In the genomic region with DNA sequence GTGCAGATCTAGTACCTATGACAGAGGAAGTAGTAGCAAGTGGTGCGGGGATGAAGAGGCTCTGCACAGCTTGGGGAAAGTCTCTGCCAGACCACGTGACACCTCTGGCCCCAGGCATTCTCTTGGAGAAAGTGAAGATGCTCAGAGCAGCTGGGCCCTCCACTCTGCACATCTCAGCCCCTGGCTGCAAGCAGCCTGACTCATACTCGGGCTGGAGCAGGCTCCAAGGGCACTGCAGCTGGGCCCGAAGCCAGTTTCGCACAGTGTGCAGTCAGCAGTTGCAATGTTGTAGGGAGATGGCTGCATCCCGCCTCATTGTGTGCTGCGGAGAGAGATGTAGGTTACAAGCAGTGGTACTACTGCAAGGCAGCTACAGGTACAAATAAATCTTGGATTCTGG, we compare ENCODE assay signal across 18 mouse cellular contexts. TPM values are rescaled to one million over a fixed set of nuclear protein-coding genes. Genes with fewer than 3 reads are reported as not detected.
DNase-seq lines count a peak whose midpoint lies in the region; ATAC-seq and TF ChIP-seq lines count a peak whose summit lies in the region.
"Had no signal": no experiment of that assay in that cellular context is flagged by ENCODE, and none has a peak within 500 bp of the region (broad histone marks: within the 10 kb centered on the region; RNA-seq: fewer than 3 reads in every experiment).

No protein-coding gene starts in this region.

- TF ChIP-seq EP300 in CH12.LX (IDR thresholded peaks at IDR 0.05; ENCODE audit: low read length), result no peak

- dilution Hi-C loops in CH12.LX (cut with MboI; ENCODE audit: extremely low pct_ligation_motif_present, extremely low pct_unique_long_range_greater_than_20kb, low sequenced_read_pairs), result no loop called here

- H3K27ac ChIP-seq in CH12.LX (ENCODE audit: insufficient read depth, low read depth), result no peak overlapping the region
- no peak overlapping the region for H3K27ac ChIP-seq in gastrocnemius, adult 2 months
- no peak overlapping the region for H3K27ac ChIP-seq in intestine, embryonic 15.5 days
- no peak overlapping the region for H3K27ac ChIP-seq in midbrain, embryonic 16.5 days (ENCODE audit: low read length)
- H3K27ac ChIP-seq: kidney, embryonic 15.5 days; layer of hippocampus, adult 2 months; left cerebral cortex, adult 2 months; midbrain, embryonic 15.5 days; neural tube, embryonic 12.5 days had no signal

- TF ChIP-seq CTCF in CH12.LX (conservative IDR thresholded peaks at IDR 0.05 in 1 of 2, IDR thresholded peaks at IDR 0.05 in 1 of 2; ENCODE audit: low read depth in 2 of 2, low read length in 2 of 2), result no peak
- TF ChIP-seq CTCF in gastrocnemius, adult 2 months (IDR thresholded peaks at IDR 0.05), result no peak

- peaks cover 2 to 16% of the 10 kb centered on the region in 2 experiments; a peak in 2 of 4 replicates for H3K4me1 ChIP-seq in CH12.LX (ENCODE audit: control insufficient read depth in 1 of 2, insufficient read depth in 2 of 2)
- no peaks in the 10 kb centered on the region for H3K4me1 ChIP-seq in intestine, embryonic 15.5 days (replicated peaks)
- no peaks in the 10 kb centered on the region for H3K4me1 ChIP-seq in midbrain, embryonic 16.5 days (ENCODE audit: control insufficient read depth, insufficient read depth, low read length)
- H3K4me1 ChIP-seq: kidney, embryonic 15.5 days; midbrain, embryonic 15.5 days; neural tube, embryonic 12.5 days had no signal

- H3K79me2 ChIP-seq in CH12.LX (replicated peaks; ENCODE audit: control insufficient read depth, extremely low read depth, insufficient read depth, poor library complexity, severe bottlenecking), result no peaks in the 10 kb centered on the region

- H3K9me3 ChIP-seq in CH12.LX (replicated peaks; ENCODE audit: low read length), result no peaks in the 10 kb centered on the region
- H3K9me3 ChIP-seq in intestine, embryonic 15.5 days, result no peaks in the 10 kb centered on the region
- H3K9me3 ChIP-seq in midbrain, embryonic 16.5 days (replicated peaks; ENCODE audit: control insufficient read depth, low read length, poor library complexity, severe bottlenecking), result no peaks in the 10 kb centered on the region
- H3K9me3 ChIP-seq: kidney, embryonic 15.5 days; midbrain, embryonic 15.5 days; neural tube, embryonic 12.5 days had no signal

- TF ChIP-seq RAD21 in CH12.LX (IDR thresholded peaks at IDR 0.05; ENCODE audit: low read depth, low read length), result no peak

- H3K36me3 ChIP-seq in CH12.LX (replicated peaks in 1 of 2; ENCODE audit: control insufficient read depth in 1 of 2, insufficient read depth in 1 of 2, low read length in 1 of 2), result peaks cover 21 to 39% of the 10 kb centered on the region in 2 experiments
- H3K36me3 ChIP-seq in intestine, embryonic 15.5 days, result no peaks in the 10 kb centered on the region
- H3K36me3 ChIP-seq in midbrain, embryonic 16.5 days (ENCODE audit: control insufficient read depth, insufficient read depth, low read length), result no peaks in the 10 kb centered on the region
- H3K36me3 ChIP-seq: midbrain, embryonic 15.5 days; neural tube, embryonic 12.5 days had no signal

- intact Hi-C loops in heart, postnatal 10 days (cut with DNase I), result no loop called here
- intact Hi-C loops in heart, postnatal 36 days (cut with DNase I), result no loop called here
- intact Hi-C loops in gastrocnemius, adult 2 months (cut with DNase I), result no loop called here

- 84% methylated on average over 7 of the region's 7 CpGs for WGBS in intestine, embryonic 15.5 days
- WGBS in midbrain, embryonic 16.5 days, result 82% methylated on average over 7 of the region's 7 CpGs

- in situ Hi-C loops in CH12.LX (cut with MboI; ENCODE audit: low pct_ligation_motif_present, low pct_unique_long_range_greater_than_20kb, low sequenced_read_pairs), result no loop called here

- TF ChIP-seq POLR2A in CH12.LX (IDR thresholded peaks at IDR 0.05; ENCODE audit: low read depth, low read length), result no peak

- no peak overlapping the region for H3K4me3 ChIP-seq in CH12.LX (replicated peaks in 1 of 3; ENCODE audit: low read depth in 2 of 3, low read length in 2 of 3, poor library complexity in 1 of 3)
- no peak overlapping the region for H3K4me3 ChIP-seq in gastrocnemius, adult 2 months
- no peak overlapping the region for H3K4me3 ChIP-seq in intestine, embryonic 15.5 days (replicated peaks)
- no peak overlapping the region for H3K4me3 ChIP-seq in midbrain, embryonic 16.5 days (ENCODE audit: low read depth, low read length)
- H3K4me3 ChIP-seq: kidney, embryonic 15.5 days; layer of hippocampus, adult 2 months; left cerebral cortex, adult 2 months; midbrain, embryonic 15.5 days; neural tube, embryonic 12.5 days had no signal

- H3K9ac ChIP-seq in CH12.LX (ENCODE audit: insufficient read depth, low read depth), result no peak overlapping the region
- no peak overlapping the region for H3K9ac ChIP-seq in intestine, embryonic 15.5 days
- no peak overlapping the region for H3K9ac ChIP-seq in midbrain, embryonic 16.5 days (ENCODE audit: low read depth, low read length)
- H3K9ac ChIP-seq: kidney, embryonic 15.5 days; midbrain, embryonic 15.5 days; neural tube, embryonic 12.5 days had no signal

- no peaks in the 10 kb centered on the region for H3K27me3 ChIP-seq in CH12.LX (replicated peaks)
- no peaks in the 10 kb centered on the region for H3K27me3 ChIP-seq in intestine, embryonic 15.5 days (replicated peaks)
- no peaks in the 10 kb centered on the region for H3K27me3 ChIP-seq in midbrain, embryonic 16.5 days (ENCODE audit: control insufficient read depth, insufficient read depth, low read depth, low read length)
- H3K27me3 ChIP-seq: kidney, embryonic 15.5 days; midbrain, embryonic 15.5 days; neural tube, embryonic 12.5 days had no signal

- no peak overlapping the region for H3K4me2 ChIP-seq in CH12.LX (ENCODE audit: insufficient read depth, low read depth, poor library complexity, severe bottlenecking)
- H3K4me2 ChIP-seq in intestine, embryonic 15.5 days (replicated peaks), result no peak overlapping the region
- no peak overlapping the region for H3K4me2 ChIP-seq in midbrain, embryonic 16.5 days (ENCODE audit: low read length)
- H3K4me2 ChIP-seq: kidney, embryonic 15.5 days; midbrain, embryonic 15.5 days; neural tube, embryonic 12.5 days had no signal

- no peak for ATAC-seq in intestine, embryonic 15.5 days
- no peak for ATAC-seq in midbrain, embryonic 16.5 days
- ATAC-seq: forebrain, embryonic 16.5 days; midbrain, embryonic 15.5 days had no signal

- DNase-seq in heart, postnatal 10 days, result peak; percentile 3 to 4
- no peak for DNase-seq in heart, postnatal 36 days
- peak; percentile 49 for DNase-seq in CH12.LX (ENCODE audit: extremely low read depth)
- peak; percentile 32 for DNase-seq in adrenal gland, adult 8-10 months
- peak; percentile 44 for DNase-seq in gastrocnemius, adult 2 months
- DNase-seq: lung, adult 18-20 months had no signal

TF ChIP-seq in CH12.LX, 34 proteins besides CTCF, POLR2A, EP300 and RAD21 (continues in another document):
- no peak for TF ChIP-seq ZKSCAN1 (IDR thresholded peaks at IDR 0.05; ENCODE audit: borderline replicate concordance, low read depth, low read length)
- TF ChIP-seq MAFK (IDR thresholded peaks at IDR 0.05; ENCODE audit: insufficient replicate concordance, low read length), result no peak
- peak; percentile 47 for TF ChIP-seq USF1 (IDR thresholded peaks at IDR 0.05; ENCODE audit: low read depth, low read length)
- TF ChIP-seq ETS1 (conservative IDR thresholded peaks at IDR 0.05; ENCODE audit: low read depth, low read length), result 0 out of 2 replicates have a peak, but pooled peaks have one; percentile 5
- no peak for TF ChIP-seq JUN (IDR thresholded peaks at IDR 0.05; ENCODE audit: insufficient read depth, low read depth, low read length)
- TF ChIP-seq MYC (IDR thresholded peaks at IDR 0.05; ENCODE audit: low read depth, low read length), result no peak
- peak; percentile 79 for TF ChIP-seq BHLHE40 (IDR thresholded peaks at IDR 0.05; ENCODE audit: low read depth, low read length)

RNA-seq across cellular contexts. Expression of a gene that starts 27.3 kb away (rescaled TPM):
- total RNA-seq in heart, postnatal 10 days (2021), result not detected
- not detected for total RNA-seq in heart, postnatal 36 days (2021)
- total RNA-seq in CH12.LX (2012; rRNA removed), result not detected in 2 replicates
- total RNA-seq in CH12.LX (2014; rRNA removed), result not detected in 2 replicates
- polyA plus RNA-seq in CH12.LX (2012; ENCODE audit: insufficient read length, low read depth), result not detected in 2 replicates
- not detected for total RNA-seq in adrenal gland, adult 8-10 months (2022)
- total RNA-seq in gastrocnemius, adult 2 months (2021), result not detected
- polyA plus RNA-seq in intestine, embryonic 15.5 days (2015; fragmentation: Nextera tagmentation; extraction: Ambion mirVana), result not detected in 2 replicates
- polyA plus RNA-seq in midbrain, embryonic 16.5 days (2015; fragmentation: Nextera tagmentation; extraction: Ambion mirVana), result not detected in 2 replicates
- total RNA-seq: gastrocnemius, postnatal 4 days; layer of hippocampus, adult 2 months; left cerebral cortex, adult 2 months had no signal
- polyA plus RNA-seq: forebrain, embryonic 16.5 days; heart, embryonic 16.5 days; kidney, embryonic 15.5 days; limb, embryonic 14.5 days; midbrain, embryonic 15.5 days; neural tube, embryonic 12.5 days; testis, adult 2 months had no signal

RNA-seq across cellular contexts. Expression of a gene that starts 42.6 kb away (rescaled TPM):
- 10 to 100 TPM; 15.1 to 15.3 TPM for total RNA-seq in heart, postnatal 10 days (2021)
- total RNA-seq in heart, postnatal 36 days (2021), result 1 to 10 TPM; 5.5 to 6.7 TPM
- total RNA-seq in CH12.LX (2012; rRNA removed), result 14.2 and 19.4 TPM in 2 replicates
- total RNA-seq in CH12.LX (2014; rRNA removed), result 42.7 and 44.9 TPM in 2 replicates
- polyA plus RNA-seq in CH12.LX (2012; ENCODE audit: insufficient read length, low read depth), result 25.5 TPM in 2 replicates
- 10 to 100 TPM; 26.2 to 54.0 (median 38.0) TPM for total RNA-seq in adrenal gland, adult 8-10 months (2022)
- total RNA-seq in gastrocnemius, adult 2 months (2021), result 1 to 10 TPM; 4.7 to 5.9 TPM
- polyA plus RNA-seq in intestine, embryonic 15.5 days (2015; fragmentation: Nextera tagmentation; extraction: Ambion mirVana), result 20.8 and 20.9 TPM in 2 replicates
- 18.2 and 18.3 TPM in 2 replicates for polyA plus RNA-seq in midbrain, embryonic 16.5 days (2015; fragmentation: Nextera tagmentation; extraction: Ambion mirVana)

RNA-seq across cellular contexts. Expression of a gene that starts 49.5 kb away (rescaled TPM):
- under 1 TPM in 1 of 2 experiments, not detected in 1; 0.93 TPM for total RNA-seq in heart, postnatal 10 days (2021)
- under 1 TPM; 0.79 to 0.92 TPM for total RNA-seq in heart, postnatal 36 days (2021)
- total RNA-seq in CH12.LX (2012; rRNA removed), result 1.5 and 1.6 TPM in 2 replicates
- not detected in 2 replicates for total RNA-seq in CH12.LX (2014; rRNA removed)
- polyA plus RNA-seq in CH12.LX (2012; ENCODE audit: insufficient read length, low read depth), result not detected in 2 replicates
- total RNA-seq in adrenal gland, adult 8-10 months (2022), result 1 to 10 TPM in 1 of 4 experiments, not detected in 3; 1.1 TPM
- 1 to 10 TPM; 1.2 to 1.5 TPM for total RNA-seq in gastrocnemius, adult 2 months (2021)
- polyA plus RNA-seq in intestine, embryonic 15.5 days (2015; fragmentation: Nextera tagmentation; extraction: Ambion mirVana), result 3.1 and 3.2 TPM in 2 replicates
- not detected in 2 replicates for polyA plus RNA-seq in midbrain, embryonic 16.5 days (2015; fragmentation: Nextera tagmentation; extraction: Ambion mirVana)
- total RNA-seq: layer of hippocampus, adult 2 months; left cerebral cortex, adult 2 months had no signal
- polyA plus RNA-seq: testis, adult 2 months had no signal

RNA-seq across cellular contexts. Expression of a gene that starts 52.2 kb away (rescaled TPM):
- not detected for total RNA-seq in heart, postnatal 10 days (2021)
- not detected for total RNA-seq in heart, postnatal 36 days (2021)
- total RNA-seq in CH12.LX (2012; rRNA removed), result not detected in 2 replicates
- not detected in 2 replicates for total RNA-seq in CH12.LX (2014; rRNA removed)
- not detected in 2 replicates for polyA plus RNA-seq in CH12.LX (2012; ENCODE audit: insufficient read length, low read depth)
- not detected for total RNA-seq in adrenal gland, adult 8-10 months (2022)
- total RNA-seq in gastrocnemius, adult 2 months (2021), result not detected
- polyA plus RNA-seq in intestine, embryonic 15.5 days (2015; fragmentation: Nextera tagmentation; extraction: Ambion mirVana), result 0.14 TPM in 1 of 2 replicates, not detected in the other
- not detected in 2 replicates for polyA plus RNA-seq in midbrain, embryonic 16.5 days (2015; fragmentation: Nextera tagmentation; extraction: Ambion mirVana)
- total RNA-seq: gastrocnemius, postnatal 4 days; layer of hippocampus, adult 2 months; left cerebral cortex, adult 2 months had no signal
- polyA plus RNA-seq: forebrain, embryonic 16.5 days; heart, embryonic 16.5 days; kidney, embryonic 15.5 days; neural tube, embryonic 12.5 days had no signal

Comparison
In these comparisons a context has a peak if more than half of its experiments do, and no peak if none do; other contexts are left out.
1. DNase-seq: peak in heart, postnatal 10 days (2 of 2), CH12.LX (single experiment), adrenal gland, adult 8-10 months (single experiment) and gastrocnemius, adult 2 months (single experiment); none in heart, postnatal 36 days (0 of 2).